Mouse (Mus musculus): Measurements from ENCODE around the gene Stip1.

GRCm38 (mm10) chr19:6994489-6994888 lies 45.3 kb downstream of the Stip1 start:
- TF ChIP-seq CTCF (conservative IDR thresholded peaks at IDR 0.05; ENCODE audit: low read length) (no peak), NANOG (IDR thresholded peaks at IDR 0.05; ENCODE audit: borderline replicate concordance, low read length) (no peak)

Data from E14TG2a.4 (cell line).